Mouse (Mus musculus): ENCODE data around the gene Hemk1.

- TF ChIP-seq CTCF (IDR thresholded peaks at IDR 0.05; ENCODE audit: control insufficient read depth, insufficient read depth, low read length), result no peak
- no peak for TF ChIP-seq POLR2A (IDR thresholded peaks at IDR 0.05; ENCODE audit: borderline replicate concordance, control insufficient read depth, low read depth, low read length)
Measured at GRCm38 (mm10) chr9:107377961-107378512, 39.9 kb upstream of the Hemk1 start.

All from bone marrow, adult 2 months (tissue).